Mouse (Mus musculus) heart, postnatal 0 days (tissue): ENCODE measurements around the gene Ppif. TPM values are rescaled to one million over a fixed set of nuclear protein-coding genes. Genes with fewer than 3 reads are reported as not detected.

ENCODE experiments used
- ATAC-seq: fragments of 200-750 bp; cut with Nextera tagmentation; 2 replicates; pipeline ENCODE4 v1.8.0; 2017; ENCODE audit warnings: low read depth, moderate number of reproducible peaks, moderate library complexity; ENCODE audit not compliant: insufficient read depth
- DNase-seq: peaks from one replicate; pipeline ENCODE4 v3.0.0-alpha.2; 2016; ENCODE audit warnings: low spot score
- H3K27ac ChIP-seq: fragments of 300-500 bp; sonication (generic); 2 replicates; pipeline ENCODE4 v1.5.1; 2014; ENCODE audit warnings: low read depth, mild to moderate bottlenecking
- H3K27me3 ChIP-seq: fragments of 300-500 bp; sonication (generic); 2 replicates; pipeline ENCODE4 v1.6.1; 2014; ENCODE audit warnings: low read length, mixed read lengths; ENCODE audit not compliant: control insufficient read depth, insufficient read depth
- H3K36me3 ChIP-seq: fragments of 300-500 bp; sonication (generic); replicated peaks from 2 replicates; pipeline ENCODE4 v1.6.1; 2014; ENCODE audit warnings: low read length, mixed read lengths; ENCODE audit not compliant: control insufficient read depth, insufficient read depth
- H3K4me1 ChIP-seq: fragments of 300-500 bp; sonication (generic); 2 replicates; pipeline ENCODE4 v1.6.1; 2014; ENCODE audit warnings: antibody characterized with exemption; ENCODE audit not compliant: control insufficient read depth, insufficient read depth
- H3K4me2 ChIP-seq: fragments of 300-500 bp; sonication (generic); 2 replicates; pipeline ENCODE4 v1.6.1; 2014; ENCODE audit warnings: low read depth, mild to moderate bottlenecking, low read length, moderate library complexity
- H3K4me3 ChIP-seq: fragments of 300-500 bp; sonication (generic); 2 replicates; pipeline ENCODE4 v1.5.1; 2014; ENCODE audit warnings: low read depth, low read length
- H3K9ac ChIP-seq: fragments of 300-500 bp; sonication (generic); replicated peaks from 2 replicates; pipeline ENCODE4 v1.6.1; 2014; ENCODE audit warnings: low read depth, low read length, mixed read lengths
- H3K9me3 ChIP-seq: fragments of 300-500 bp; sonication (generic); replicated peaks from 2 replicates; pipeline ENCODE4 v1.6.1; 2016; ENCODE audit warnings: low read length; ENCODE audit not compliant: control insufficient read depth
- CTCF ChIP-seq: IDR thresholded peaks from 2 replicates; pipeline ENCODE4 v1.5.1; 2016; ENCODE audit warnings: antibody characterized with exemption, control low read depth, low read depth
- EP300 ChIP-seq: IDR thresholded peaks from 2 replicates; pipeline ENCODE4 v1.6.1; 2016; ENCODE audit warnings: antibody characterized with exemption, low read depth
- WGBS: fragments of 180-500 bp; shearing (Covaris S2); extraction: QIAGEN DNeasy Blood & Tissue Kit; methylation state at CpG from one replicate; pipeline ENCODE4 v1.1.7; 2014; 5-methylcytosine and 5-hydroxymethylcytosine counted together
- polyA plus RNA-seq: library from polyadenylated mRNA; unstranded; fragments of >200 nt; fragmentation: Nextera tagmentation; extraction: Ambion mirVana; gene quantifications from 2 replicates; pipeline ENCODE4 v1.2.1, GENCODE M21; 2015
- total RNA-seq: library from RNA; depleted of rRNA; stranded (reverse); fragments of >200 nt; gene quantifications from 2 replicates; pipeline ENCODE4 v1.2.3, GENCODE M21; 2014; ENCODE audit warnings: low replicate concordance

The Ppif gene
- total and polyA plus RNA-seq, 2 experiments from 2014 or later = 140 to 205 TPM

- Histone ChIP-seq H3K27ac (peak overlapping the region; percentile 54), H3K4me3 (no peak overlapping the region), H3K4me1 (no peaks in the 10 kb centered on the region; the same call in 1 of the 2 replicates), H3K36me3 (peaks cover 47% of the 10 kb centered on the region), H3K9ac (0 out of 2 replicates have a peak overlapping the region, but pooled peaks have one; percentile 17), H3K9me3 (no peaks in the 10 kb centered on the region), H3K4me2 (no peak overlapping the region), H3K27me3 (no peaks in the 10 kb centered on the region)
- no peak for DNase-seq
- ATAC-seq = peak; percentile 61
- TF ChIP-seq CTCF (no peak), EP300 (0 out of 2 replicates have a peak, but pooled peaks have one; percentile 50)
- WGBS = 4% methylated on average over 2 of the region's 2 CpGs
Observed at GRCm38 (mm10) chr14:25718471-25718870, 24.5 kb downstream of the Ppif start.

- Histone ChIP-seq H3K9me3 (no peaks in the 10 kb centered on the region), H3K4me1 (peaks cover 1% of the 10 kb centered on the region; the same call in 1 of the 2 replicates), H3K9ac (no peak overlapping the region), H3K4me2 (no peak overlapping the region), H3K27me3 (no peaks in the 10 kb centered on the region), H3K27ac (peak overlapping the region; percentile 54; the same call in 1 of the 2 replicates), H3K36me3 (peaks cover 38% of the 10 kb centered on the region), H3K4me3 (no peak overlapping the region)
- TF ChIP-seq EP300 (no peak), CTCF (no peak)
- DNase-seq (no peak), ATAC-seq (no peak)
- 81% methylated on average over 9 of the region's 9 CpGs for WGBS
Observed at GRCm38 (mm10) chr14:25719371-25719770, 25.4 kb downstream of the Ppif start.

GRCm38 (mm10) chr14:25720962-25721707, 27.2 kb downstream of the Ppif start:
- H3K4me1 ChIP-seq = peaks cover 18% of the 10 kb centered on the region
- no peak overlapping the region for H3K4me3 ChIP-seq
- DNase-seq (no peak), ATAC-seq (no peak)
- peak overlapping the region; percentile 46; the same call in 1 of the 2 replicates for H3K27ac ChIP-seq
- no peak for TF ChIP-seq EP300
- TF ChIP-seq CTCF = no peak
- 82% methylated on average over 5 of the region's 5 CpGs for WGBS
- H3K9ac ChIP-seq = no peak overlapping the region
- no peaks in the 10 kb centered on the region for H3K9me3 ChIP-seq
- H3K27me3 ChIP-seq = no peaks in the 10 kb centered on the region
- H3K4me2 ChIP-seq = no peak overlapping the region
- peaks cover 21% of the 10 kb centered on the region for H3K36me3 ChIP-seq

GRCm38 (mm10) chr14:25725032-25725497, 31.1 kb downstream of the Ppif start:
- H3K4me3 ChIP-seq = no peak overlapping the region
- DNase-seq (no peak), ATAC-seq (peak; percentile 55)
- H3K4me1 ChIP-seq = peaks cover 20% of the 10 kb centered on the region
- 75% methylated on average over 11 of the region's 11 CpGs for WGBS
- H3K4me2 ChIP-seq = no peak overlapping the region
- TF ChIP-seq EP300 = no peak
- TF ChIP-seq CTCF = no peak
- H3K36me3 ChIP-seq = peaks cover 10% of the 10 kb centered on the region; the same call in 1 of the 2 replicates
- no peaks in the 10 kb centered on the region for H3K27me3 ChIP-seq
- no peaks in the 10 kb centered on the region for H3K9me3 ChIP-seq
- 0 out of 2 replicates have a peak overlapping the region, but pooled peaks have one; percentile 20 for H3K9ac ChIP-seq
- peak overlapping the region; percentile 70 for H3K27ac ChIP-seq

- no peak for DNase-seq
Observed at GRCm38 (mm10) chr14:25725690-25726089, 31.7 kb downstream of the Ppif start.

More at GRCm38 (mm10) chr14:25725690-25726089, 31.7 kb downstream of the Ppif start:
- H3K9me3 ChIP-seq = no peaks in the 10 kb centered on the region
- H3K4me3 ChIP-seq = no peak overlapping the region
- WGBS = 34% methylated on average over 4 of the region's 4 CpGs
- peak overlapping the region; percentile 70; the same call in 1 of the 2 replicates for H3K27ac ChIP-seq
- peaks cover 20% of the 10 kb centered on the region for H3K4me1 ChIP-seq
- H3K9ac ChIP-seq = 0 out of 2 replicates have a peak overlapping the region, but pooled peaks have one; percentile 7
- TF ChIP-seq CTCF (no peak), EP300 (no peak)
- peaks cover 10% of the 10 kb centered on the region; the same call in 1 of the 2 replicates for H3K36me3 ChIP-seq
- H3K27me3 ChIP-seq = no peaks in the 10 kb centered on the region
- ATAC-seq = no peak; the same call in 1 of the 2 replicates
- no peak overlapping the region for H3K4me2 ChIP-seq
